Mouse (Mus musculus): Measurements from ENCODE around the gene Adat1. TPM values are rescaled to one million over a fixed set of nuclear protein-coding genes. Genes with fewer than 3 reads are reported as not detected.

Adat1 gene
- polyA plus RNA-seq, 1 experiment from 2014 or later, result 12.6 TPM

GRCm38 (mm10) chr8:111964849-111965561 is 27.1 kb downstream of the Adat1 start:
- Histone ChIP-seq H3K9me3 (no peaks in the 10 kb centered on the region), H3K27me3 (no peaks in the 10 kb centered on the region), H3K36me3 (replicated peaks) (peaks cover 22% of the 10 kb centered on the region), H3K27ac (no peak overlapping the region), H3K4me2 (no peak overlapping the region), H3K9ac (no peak overlapping the region), H3K4me3 (replicated peaks) (no peak overlapping the region), H3K4me1 (no peaks in the 10 kb centered on the region)
- WGBS, result 89% methylated on average over 7 of the region's 7 CpGs
- ATAC-seq (ENCODE audit: low FRiP score), result no peak

GRCm38 (mm10) chr8:111964351-111964750 is 27.8 kb downstream of the Adat1 start:
- Histone ChIP-seq H3K4me1 (no peaks in the 10 kb centered on the region), H3K9me3 (no peaks in the 10 kb centered on the region), H3K27me3 (no peaks in the 10 kb centered on the region), H3K27ac (no peak overlapping the region), H3K4me3 (replicated peaks) (no peak overlapping the region), H3K9ac (no peak overlapping the region), H3K36me3 (replicated peaks) (peaks cover 22% of the 10 kb centered on the region), H3K4me2 (no peak overlapping the region)
- ATAC-seq (ENCODE audit: low FRiP score), result no peak
- 78% methylated on average over 5 of the region's 5 CpGs for WGBS

GRCm38 (mm10) chr8:111963546-111963945 is 28.6 kb downstream of the Adat1 start:
- Histone ChIP-seq H3K4me2 (no peak overlapping the region), H3K27ac (no peak overlapping the region), H3K4me1 (no peaks in the 10 kb centered on the region), H3K27me3 (no peaks in the 10 kb centered on the region), H3K4me3 (replicated peaks) (no peak overlapping the region), H3K36me3 (replicated peaks) (peaks cover 19% of the 10 kb centered on the region), H3K9me3 (no peaks in the 10 kb centered on the region), H3K9ac (no peak overlapping the region)
- WGBS, result 76% methylated on average over 4 of the region's 4 CpGs
- no peak for ATAC-seq (ENCODE audit: low FRiP score)

GRCm38 (mm10) chr8:111963091-111963490 is 29.0 kb downstream of the Adat1 start:
- Histone ChIP-seq H3K4me1 (no peaks in the 10 kb centered on the region), H3K4me3 (replicated peaks) (no peak overlapping the region), H3K9me3 (no peaks in the 10 kb centered on the region), H3K9ac (no peak overlapping the region), H3K4me2 (no peak overlapping the region), H3K27ac (no peak overlapping the region), H3K27me3 (no peaks in the 10 kb centered on the region), H3K36me3 (replicated peaks) (peaks cover 16% of the 10 kb centered on the region)
- WGBS, result 67% methylated on average over 10 of the region's 10 CpGs
- no peak for ATAC-seq (ENCODE audit: low FRiP score)

- Histone ChIP-seq H3K9me3 (no peaks in the 10 kb centered on the region), H3K36me3 (replicated peaks) (peaks cover 11% of the 10 kb centered on the region), H3K9ac (no peak overlapping the region), H3K4me2 (no peak overlapping the region), H3K27me3 (no peaks in the 10 kb centered on the region), H3K4me3 (replicated peaks) (no peak overlapping the region), H3K27ac (no peak overlapping the region), H3K4me1 (no peaks in the 10 kb centered on the region)
- 91% methylated on average over 1 of the region's 1 CpGs for WGBS
- ATAC-seq (ENCODE audit: low FRiP score), result no peak
Observed at GRCm38 (mm10) chr8:111962589-111962988, 29.5 kb downstream of the Adat1 start.

- H3K4me2 ChIP-seq, result no peak overlapping the region
- H3K9me3 ChIP-seq, result no peaks in the 10 kb centered on the region
- peaks cover 17% of the 10 kb centered on the region for H3K36me3 ChIP-seq (replicated peaks)
- 80% methylated on average over 3 of the region's 3 CpGs for WGBS
- no peak overlapping the region for H3K9ac ChIP-seq
- H3K27me3 ChIP-seq, result no peaks in the 10 kb centered on the region
- ATAC-seq (ENCODE audit: low FRiP score), result no peak
- H3K27ac ChIP-seq, result no peak overlapping the region
- no peaks in the 10 kb centered on the region for H3K4me1 ChIP-seq
- no peak overlapping the region for H3K4me3 ChIP-seq (replicated peaks)
Observed at GRCm38 (mm10) chr8:111961330-111961729, 30.8 kb downstream of the Adat1 start.

GRCm38 (mm10) chr8:111960591-111961321 is 31.3 kb downstream of the Adat1 start:
- peaks cover 19% of the 10 kb centered on the region for H3K36me3 ChIP-seq (replicated peaks)
- H3K4me3 ChIP-seq (replicated peaks), result no peak overlapping the region
- H3K4me1 ChIP-seq, result no peaks in the 10 kb centered on the region
- H3K9ac ChIP-seq, result no peak overlapping the region
- WGBS, result 74% methylated on average over 15 of the region's 15 CpGs
- H3K27me3 ChIP-seq, result no peaks in the 10 kb centered on the region
- no peak overlapping the region for H3K4me2 ChIP-seq
- no peak overlapping the region for H3K27ac ChIP-seq
- H3K9me3 ChIP-seq, result no peaks in the 10 kb centered on the region
- no peak for ATAC-seq (ENCODE audit: low FRiP score)

GRCm38 (mm10) chr8:111957231-111957630 is 34.9 kb downstream of the Adat1 start:
- Histone ChIP-seq H3K9ac (no peak overlapping the region), H3K4me1 (no peaks in the 10 kb centered on the region), H3K27ac (no peak overlapping the region), H3K27me3 (no peaks in the 10 kb centered on the region), H3K4me2 (no peak overlapping the region), H3K36me3 (replicated peaks) (peaks cover 47% of the 10 kb centered on the region), H3K9me3 (no peaks in the 10 kb centered on the region), H3K4me3 (replicated peaks) (no peak overlapping the region)
- no peak for ATAC-seq (ENCODE audit: low FRiP score)
- WGBS, result 96% methylated on average over 2 of the region's 2 CpGs

- peaks cover 58% of the 10 kb centered on the region for H3K36me3 ChIP-seq (replicated peaks)
- no peak overlapping the region for H3K27ac ChIP-seq
- 93% methylated on average over 5 of the region's 5 CpGs for WGBS
- H3K4me2 ChIP-seq, result no peak overlapping the region
- no peak for ATAC-seq (ENCODE audit: low FRiP score)
- no peak overlapping the region for H3K4me3 ChIP-seq (replicated peaks)
- H3K9ac ChIP-seq, result no peak overlapping the region
- no peaks in the 10 kb centered on the region for H3K4me1 ChIP-seq
- no peaks in the 10 kb centered on the region for H3K27me3 ChIP-seq
- H3K9me3 ChIP-seq, result no peaks in the 10 kb centered on the region
Observed at GRCm38 (mm10) chr8:111955879-111956278, 36.2 kb downstream of the Adat1 start.

GRCm38 (mm10) chr8:111954844-111955594 is 37.1 kb downstream of the Adat1 start:
- H3K27me3 ChIP-seq, result no peaks in the 10 kb centered on the region

GRCm38 (mm10) chr8:111951936-111952335 is 40.2 kb downstream of the Adat1 start:
- H3K4me1 ChIP-seq, result no peaks in the 10 kb centered on the region
- no peak overlapping the region for H3K9ac ChIP-seq
- no peak overlapping the region for H3K27ac ChIP-seq
- H3K4me2 ChIP-seq, result no peak overlapping the region
- no peak overlapping the region for H3K4me3 ChIP-seq (replicated peaks)
- 90% methylated on average over 5 of the region's 5 CpGs for WGBS
- no peaks in the 10 kb centered on the region for H3K27me3 ChIP-seq
- peaks cover 71% of the 10 kb centered on the region for H3K36me3 ChIP-seq (replicated peaks)
- ATAC-seq (ENCODE audit: low FRiP score), result no peak
- H3K9me3 ChIP-seq, result no peaks in the 10 kb centered on the region

More at GRCm38 (mm10) chr8:111954844-111955594, 37.1 kb downstream of the Adat1 start:
- Histone ChIP-seq H3K9me3 (no peaks in the 10 kb centered on the region), H3K36me3 (replicated peaks) (peaks cover 53% of the 10 kb centered on the region), H3K4me1 (no peaks in the 10 kb centered on the region), H3K4me2 (no peak overlapping the region), H3K27ac (no peak overlapping the region), H3K4me3 (replicated peaks) (no peak overlapping the region), H3K9ac (no peak overlapping the region)
- no peak for ATAC-seq (ENCODE audit: low FRiP score)
- 88% methylated on average over 4 of the region's 4 CpGs for WGBS

GRCm38 (mm10) chr8:111951317-111951716 is 40.8 kb downstream of the Adat1 start:
- 94% methylated on average over 7 of the region's 7 CpGs for WGBS
- H3K27ac ChIP-seq, result no peak overlapping the region

More at GRCm38 (mm10) chr8:111951317-111951716, 40.8 kb downstream of the Adat1 start:
- Histone ChIP-seq H3K9ac (no peak overlapping the region), H3K27me3 (no peaks in the 10 kb centered on the region), H3K4me2 (no peak overlapping the region), H3K4me3 (replicated peaks) (no peak overlapping the region), H3K4me1 (no peaks in the 10 kb centered on the region), H3K9me3 (no peaks in the 10 kb centered on the region), H3K36me3 (replicated peaks) (peaks cover 69% of the 10 kb centered on the region)
- ATAC-seq (ENCODE audit: low FRiP score), result no peak

All from forebrain, embryonic 12.5 days (tissue).